Mouse (Mus musculus) gastrocnemius, adult 8-10 months (tissue): Measurements from ENCODE around the gene Hist1h1a. TPM values are rescaled to one million over a fixed set of nuclear protein-coding genes. Genes with fewer than 3 reads are reported as not detected.
"Not testable (repeated sequence)": the region's sequence is repeated elsewhere in the genome, so short reads cannot be mapped to it uniquely, and the experiment has no call there.

Experiments
- DNase-seq, 2 experiments: peaks; one replicate each; pipeline ENCODE4 v3.0.0; 2022; ENCODE audit warnings: low spot score in 2 of 2
- total RNA-seq, 4 experiments: library from RNA; stranded (reverse); gene quantifications; 2 replicates each; pipeline ENCODE4 v1.2.4; 2022

Hist1h1a gene
- 1 to 10 TPM in 1 of 4 experiments, under 1 TPM in 3; 0.46 to 1.1 (median 0.78) TPM for total RNA-seq

DNA sequence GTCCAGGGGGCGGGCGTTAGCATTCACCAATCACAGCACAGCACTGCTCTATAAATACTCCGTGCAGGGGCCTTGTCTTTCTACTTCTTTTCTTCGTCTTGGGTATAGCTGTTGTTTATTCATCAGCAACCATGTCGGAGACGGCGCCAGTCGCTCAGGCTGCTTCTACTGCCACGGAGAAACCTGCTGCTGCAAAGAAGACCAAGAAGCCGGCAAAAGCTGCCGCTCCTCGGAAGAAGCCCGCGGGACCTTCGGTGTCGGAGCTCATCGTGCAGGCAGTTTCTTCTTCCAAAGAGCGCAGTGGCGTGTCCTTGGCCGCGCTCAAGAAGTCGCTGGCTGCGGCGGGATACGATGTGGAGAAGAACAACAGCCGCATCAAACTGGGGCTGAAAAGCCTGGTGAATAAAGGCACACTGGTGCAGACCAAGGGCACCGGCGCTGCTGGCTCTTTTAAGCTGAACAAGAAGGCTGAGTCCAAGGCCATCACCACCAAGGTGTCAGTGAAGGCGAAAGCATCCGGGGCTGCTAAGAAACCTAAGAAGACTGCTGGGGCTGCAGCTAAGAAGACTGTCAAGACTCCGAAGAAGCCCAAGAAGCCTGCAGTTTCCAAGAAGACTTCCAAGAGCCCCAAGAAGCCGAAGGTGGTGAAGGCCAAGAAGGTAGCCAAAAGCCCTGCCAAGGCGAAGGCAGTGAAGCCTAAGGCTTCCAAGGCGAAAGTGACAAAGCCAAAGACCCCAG is at the start of gene Hist1h1a:
TSS of gene Hist1h1a (plus strand) at position 81 of the 738 bp plus-strand sequence.
- DNase-seq: peak; percentile 40 to 51

DNA sequence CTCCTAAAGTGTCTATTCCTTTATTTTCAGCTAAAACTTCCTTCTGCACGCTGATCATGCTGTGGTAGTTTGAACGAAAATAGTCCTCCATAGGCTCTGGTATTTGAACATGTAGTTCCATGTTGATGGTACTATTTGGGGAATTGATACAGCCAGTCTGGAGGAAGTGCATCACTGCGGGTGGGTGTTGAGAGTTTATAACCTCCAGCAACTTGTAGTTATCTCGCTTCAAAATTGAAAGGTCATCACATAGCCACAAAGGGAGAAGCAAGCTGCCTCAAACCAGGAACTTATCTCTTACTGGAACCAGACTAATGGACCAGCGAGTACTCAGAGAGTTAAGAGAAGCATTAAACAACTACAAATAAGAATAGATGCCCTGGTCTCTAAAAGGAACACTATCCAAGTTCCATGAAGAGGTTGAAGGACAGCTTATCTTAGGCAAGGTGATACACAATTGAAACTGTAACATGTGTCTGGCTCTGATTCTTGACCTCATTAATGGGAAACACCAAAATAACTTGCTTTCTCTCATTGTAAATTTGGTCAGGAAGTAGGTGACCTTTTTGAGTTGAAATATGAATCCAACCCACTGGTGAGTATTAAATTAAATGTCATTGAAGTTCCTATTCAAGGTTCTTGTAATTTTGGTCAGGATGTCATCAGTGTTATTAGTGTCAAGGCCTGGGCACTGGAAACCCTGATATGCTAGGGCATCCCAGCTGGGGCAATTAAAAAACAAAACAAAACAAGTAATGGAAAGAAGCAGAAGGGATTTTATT is 47.0 kb upstream of the Hist1h1a start:
- DNase-seq: no peak

DNA sequence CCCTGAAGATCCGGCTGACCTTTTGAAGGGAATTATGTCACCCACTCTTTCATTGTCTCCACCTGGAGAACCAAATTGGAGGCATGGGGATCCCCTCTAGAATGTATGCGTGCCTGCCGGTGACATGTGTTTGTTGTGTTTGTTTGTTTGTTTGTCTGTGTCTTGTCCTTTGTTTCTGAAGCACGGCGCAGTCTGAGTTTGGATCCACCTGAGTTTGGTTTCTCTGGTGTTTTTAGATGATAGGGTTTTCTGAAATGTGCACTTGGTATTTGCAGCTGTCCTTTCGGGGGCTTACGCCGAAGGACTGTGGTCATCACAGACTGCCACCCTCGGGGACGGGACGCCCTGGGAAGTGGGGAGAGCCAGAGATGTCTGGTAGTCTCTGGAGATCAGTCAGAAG is 46.3 kb upstream of the Hist1h1a start:
- no peak for DNase-seq

DNA sequence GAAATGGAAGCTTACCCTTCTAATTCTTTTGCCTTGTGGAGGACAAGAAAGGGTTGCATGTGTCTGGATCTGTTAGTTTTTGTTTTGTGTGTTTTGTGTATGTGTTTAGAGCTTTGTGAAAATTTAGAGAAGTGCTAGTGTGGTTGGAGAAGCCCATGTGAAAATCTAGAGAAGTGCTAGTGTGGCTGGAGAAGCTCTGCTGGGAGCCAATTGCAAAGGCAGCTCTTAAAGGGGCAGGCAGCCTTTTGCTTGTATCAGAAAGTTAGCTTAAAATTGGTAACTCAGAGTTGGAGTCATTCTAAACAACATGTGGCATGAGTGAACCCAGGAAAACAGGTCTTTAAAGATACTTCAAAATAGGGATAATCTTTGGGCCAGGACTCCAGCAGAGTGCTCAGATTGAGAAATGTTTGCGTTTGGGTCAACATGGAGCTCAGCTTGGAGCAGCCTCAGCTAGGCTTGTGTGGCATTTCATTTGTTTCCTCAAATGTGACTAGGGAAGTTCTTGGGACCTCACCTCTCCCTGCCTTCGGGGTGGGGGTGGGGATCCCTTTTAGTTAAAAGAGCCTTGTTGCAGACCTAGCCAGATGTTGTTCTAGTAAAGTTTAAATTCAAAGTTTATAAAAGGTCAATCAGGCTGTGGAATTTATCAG is 45.7 kb upstream of the Hist1h1a start:
- not testable (repeated sequence) for DNase-seq

DNA sequence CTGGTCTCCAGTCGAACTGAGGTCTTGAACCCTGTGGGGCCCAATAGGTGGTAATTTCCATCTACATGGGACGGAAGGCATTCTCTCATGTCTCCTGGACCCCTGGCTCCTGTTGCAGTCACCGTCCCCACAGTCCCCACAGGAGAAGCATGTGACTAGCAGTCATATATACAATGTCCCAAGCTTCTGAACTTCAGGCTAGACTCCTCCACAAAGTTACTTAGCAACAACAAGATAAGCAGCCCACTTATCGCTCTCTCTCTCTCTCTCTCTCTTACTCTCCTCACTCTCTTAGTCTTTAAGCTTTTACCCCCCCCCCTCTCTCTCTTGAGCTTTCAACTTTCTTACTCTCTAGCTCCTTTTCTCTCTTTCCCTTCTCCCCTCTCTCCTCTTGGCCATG is 39.2 kb upstream of the Hist1h1a start:
- no peak for DNase-seq

DNA sequence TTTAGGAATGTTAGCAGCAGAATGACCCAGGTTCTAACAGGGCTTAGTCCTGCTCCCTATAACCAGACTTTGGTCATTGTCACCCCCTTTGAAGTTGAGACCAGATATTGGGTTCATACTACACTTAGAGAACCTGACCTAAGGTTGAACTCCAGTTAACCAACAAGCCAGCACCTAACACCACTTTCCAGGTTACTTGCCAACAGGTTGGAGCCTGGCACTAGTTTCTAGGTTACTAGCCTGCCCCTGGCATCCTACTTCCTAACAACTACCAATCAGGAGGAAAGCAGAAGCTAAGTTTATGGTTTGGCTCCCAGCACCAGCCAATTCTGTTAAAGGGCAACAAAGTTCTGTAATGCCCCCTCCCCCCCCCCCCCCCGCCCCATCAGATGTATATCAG is 38.3 kb upstream of the Hist1h1a start:
- DNase-seq: no peak

DNA sequence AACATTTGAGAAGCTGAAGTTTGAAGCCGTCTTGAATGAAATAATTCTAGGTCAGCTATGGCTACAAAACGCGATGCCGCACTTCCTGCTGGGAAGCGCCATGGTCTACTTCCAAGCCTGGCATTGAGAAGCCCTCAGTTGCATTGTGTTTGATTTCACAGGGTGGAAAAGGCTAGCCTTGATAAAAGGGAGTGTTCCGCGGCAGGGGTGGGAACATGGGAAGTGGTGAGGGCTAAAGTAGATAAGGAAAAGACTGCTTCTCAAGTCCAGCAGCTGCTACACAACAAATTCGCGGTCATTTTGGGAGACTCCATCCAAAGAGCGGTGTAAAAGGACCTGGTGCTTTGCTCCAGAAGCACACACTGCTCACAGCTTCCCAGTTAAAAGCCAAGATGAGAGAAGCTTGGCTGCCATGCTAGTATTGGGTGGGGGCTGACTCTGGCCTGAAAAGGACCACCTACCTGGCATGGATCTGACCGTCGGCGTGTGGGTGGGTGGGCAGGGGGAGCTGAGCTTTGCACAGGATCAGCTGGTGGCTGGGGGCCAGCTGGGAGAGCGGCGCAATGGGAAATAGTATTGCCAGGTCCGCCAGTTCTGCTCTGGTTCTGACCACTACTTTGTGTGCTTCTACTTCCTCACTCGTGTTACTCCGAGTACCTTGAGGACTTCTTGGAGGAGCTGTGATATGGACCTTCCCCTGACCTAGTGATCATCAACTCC is 34.8 kb upstream of the Hist1h1a start:
- no peak for DNase-seq

DNA sequence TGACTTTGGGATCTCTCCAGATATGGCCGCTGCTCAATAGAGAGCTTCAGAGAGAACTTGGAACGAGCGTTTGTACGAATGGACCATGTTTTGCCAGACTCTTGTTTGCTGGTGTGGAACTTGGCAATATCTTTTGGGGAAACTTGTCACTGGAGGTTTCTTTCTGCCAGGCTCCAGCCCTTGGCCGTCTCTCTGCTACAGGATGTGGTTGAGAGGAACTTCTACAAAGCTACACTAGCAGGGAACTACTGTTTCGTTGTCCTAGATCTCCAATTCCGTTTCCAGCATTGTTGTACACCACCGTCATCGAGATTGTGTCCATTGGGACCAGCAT is 34.3 kb upstream of the Hist1h1a start:
- DNase-seq: no peak

DNA sequence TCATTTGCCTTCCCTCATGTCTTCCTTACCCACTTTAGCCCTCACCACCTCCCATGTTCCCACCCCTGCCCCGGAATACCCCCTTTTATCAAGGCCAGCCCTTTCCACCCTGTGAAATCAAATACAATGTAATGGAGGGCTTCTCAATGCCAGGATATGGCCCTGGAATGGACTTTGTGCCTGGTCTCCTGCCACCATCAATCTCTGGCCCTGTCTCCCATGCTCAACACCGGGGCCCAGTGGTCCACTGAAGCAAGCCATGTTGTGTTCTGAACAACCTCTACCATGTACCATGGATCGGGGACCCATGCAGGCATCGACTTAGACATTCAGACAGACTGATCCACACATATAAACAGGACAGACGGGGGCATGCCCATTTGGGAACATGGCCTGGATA is 33.8 kb upstream of the Hist1h1a start:
- no peak for DNase-seq

DNA sequence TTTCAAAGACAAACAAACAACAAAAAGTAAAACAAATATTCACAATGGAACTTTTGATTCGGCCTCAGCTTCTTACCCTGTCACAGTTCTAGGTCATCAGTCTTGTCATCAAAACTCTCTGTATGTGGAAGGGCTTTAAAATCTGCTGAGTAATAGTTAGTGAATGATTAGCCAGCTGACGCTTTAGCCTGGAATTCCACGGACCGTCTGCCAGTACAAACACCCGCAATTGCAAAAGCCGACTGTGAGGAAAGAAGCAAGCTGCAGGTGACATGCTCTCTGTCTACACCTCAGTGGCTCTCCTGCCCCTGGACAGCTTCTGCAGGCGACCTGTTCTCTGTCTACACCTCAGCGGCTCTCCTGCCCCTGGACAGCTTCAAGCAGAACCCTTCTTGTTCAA is 33.0 kb upstream of the Hist1h1a start:
- no peak for DNase-seq

DNA sequence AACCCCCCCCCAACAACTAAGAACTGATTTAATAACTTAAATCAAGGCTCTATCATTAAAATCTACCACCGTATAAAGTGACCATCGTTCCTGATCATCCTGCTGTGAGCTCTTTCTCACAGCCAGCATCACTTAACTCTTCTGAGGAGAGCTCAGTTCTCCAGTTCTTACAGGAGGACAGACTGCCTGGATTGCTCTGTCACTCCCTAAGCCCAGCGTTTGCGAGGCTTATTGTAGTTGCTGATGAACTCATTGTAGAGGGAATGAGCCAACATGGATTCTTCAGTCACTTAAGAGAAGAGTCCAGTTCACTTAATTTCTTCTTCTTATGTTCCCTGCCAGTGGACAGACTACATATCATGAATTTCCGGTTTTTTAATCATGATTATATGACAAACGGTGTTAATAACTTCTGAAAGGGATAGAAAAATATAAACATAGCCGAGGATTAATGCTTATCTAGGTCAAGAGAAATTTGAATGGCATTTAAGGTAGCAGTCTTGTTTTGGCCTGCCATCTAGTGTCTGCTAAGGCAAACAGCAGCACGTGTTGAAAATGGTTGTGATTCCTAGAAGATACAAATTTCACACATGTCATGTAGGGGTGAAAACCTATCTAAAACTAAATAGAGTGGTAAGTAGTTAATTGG is 31.2 kb upstream of the Hist1h1a start:
- no peak for DNase-seq

DNA sequence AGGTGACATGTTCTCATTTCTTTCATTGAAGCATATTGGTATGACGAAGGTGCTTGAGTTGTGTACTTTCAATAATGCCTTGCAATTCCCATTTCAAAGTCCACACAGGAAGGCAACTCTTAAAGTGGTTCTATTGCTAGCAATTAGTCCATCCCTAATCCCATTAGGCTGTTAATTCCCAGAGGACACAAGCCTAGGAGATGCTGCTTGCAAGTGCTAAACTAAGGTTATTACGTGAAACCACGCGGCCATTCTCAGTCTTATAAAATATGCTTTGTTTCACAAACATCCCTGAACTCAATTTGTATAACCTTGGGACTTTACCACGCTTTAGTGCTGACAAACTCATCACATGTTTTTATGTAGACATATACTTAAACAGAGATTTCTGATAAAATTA is 26.4 kb upstream of the Hist1h1a start:
- no peak for DNase-seq

DNA sequence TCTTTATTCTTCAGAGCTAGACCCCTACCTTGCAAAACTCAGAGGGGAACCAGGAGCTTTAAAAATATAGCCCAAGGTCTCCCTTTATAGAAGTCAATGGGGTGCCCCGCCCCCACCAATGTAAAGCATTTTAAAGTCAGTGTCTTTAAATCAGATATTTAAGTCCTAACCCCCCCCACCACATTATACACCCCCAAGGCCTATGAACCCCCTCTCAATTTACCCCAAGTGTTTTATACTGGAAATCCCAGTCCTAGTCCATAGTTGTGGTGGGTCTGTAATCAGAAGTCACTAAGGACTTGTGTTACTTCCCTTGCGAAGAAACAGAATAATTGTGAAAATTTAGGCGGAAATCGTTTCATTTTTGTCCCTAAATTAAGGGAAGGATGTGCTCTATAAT is 25.4 kb upstream of the Hist1h1a start:
- DNase-seq: no peak

DNA sequence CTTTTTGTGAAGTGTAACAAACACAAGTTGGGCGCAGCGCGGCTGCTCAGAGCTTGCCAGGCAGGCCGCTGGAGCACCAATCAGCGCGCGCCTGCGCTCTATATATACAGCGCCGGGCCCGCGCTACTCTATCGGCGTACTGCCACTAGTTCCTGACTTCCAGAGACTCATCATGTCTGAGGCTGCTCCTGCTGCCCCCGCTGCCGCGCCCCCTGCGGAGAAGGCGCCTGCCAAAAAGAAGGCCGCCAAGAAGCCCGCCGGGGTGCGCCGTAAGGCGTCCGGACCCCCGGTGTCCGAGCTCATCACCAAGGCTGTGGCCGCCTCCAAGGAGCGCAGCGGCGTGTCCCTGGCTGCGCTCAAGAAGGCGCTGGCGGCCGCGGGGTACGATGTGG is 24.8 kb upstream of the Hist1h1a start, which contains the start of gene Hist1h1c:
TSS of gene Hist1h1c (plus strand) at position 132 of the 392 bp plus-strand sequence.
- peak; percentile 83 to 87 for DNase-seq

DNA sequence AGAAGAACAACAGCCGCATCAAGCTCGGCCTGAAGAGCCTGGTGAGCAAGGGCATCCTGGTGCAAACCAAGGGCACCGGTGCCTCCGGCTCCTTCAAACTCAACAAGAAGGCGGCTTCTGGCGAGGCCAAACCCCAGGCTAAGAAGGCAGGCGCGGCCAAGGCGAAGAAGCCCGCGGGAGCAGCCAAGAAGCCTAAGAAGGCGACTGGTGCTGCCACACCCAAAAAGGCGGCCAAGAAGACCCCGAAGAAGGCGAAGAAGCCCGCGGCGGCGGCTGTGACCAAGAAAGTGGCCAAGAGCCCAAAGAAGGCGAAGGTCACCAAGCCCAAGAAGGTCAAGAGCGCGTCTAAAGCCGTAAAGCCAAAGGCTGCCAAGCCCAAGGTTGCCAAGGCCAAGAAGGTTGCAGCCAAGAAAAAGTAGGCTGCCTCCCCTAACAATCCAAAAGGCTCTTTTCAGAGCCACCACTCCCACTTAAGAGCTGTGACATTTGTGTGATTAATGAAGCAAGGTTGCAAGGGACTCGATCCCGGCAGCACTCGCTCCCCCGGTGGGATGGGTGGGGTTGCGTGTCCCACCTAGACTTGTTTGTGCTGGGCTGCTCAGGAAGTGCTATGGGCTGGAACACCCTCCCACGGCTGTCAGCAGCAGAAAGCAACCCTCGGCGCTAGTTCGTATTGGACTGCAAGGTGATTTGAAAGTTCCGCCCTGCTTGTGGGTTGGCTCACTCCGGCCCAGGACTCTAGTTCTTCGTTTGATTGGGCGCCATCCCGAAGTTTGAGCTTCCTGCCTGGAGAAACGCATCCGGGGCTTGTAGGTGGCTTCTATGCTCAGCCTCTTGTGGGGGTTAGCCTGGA is 24.2 kb upstream of the Hist1h1a start:
- peak; percentile 91 to 93 for DNase-seq

DNA sequence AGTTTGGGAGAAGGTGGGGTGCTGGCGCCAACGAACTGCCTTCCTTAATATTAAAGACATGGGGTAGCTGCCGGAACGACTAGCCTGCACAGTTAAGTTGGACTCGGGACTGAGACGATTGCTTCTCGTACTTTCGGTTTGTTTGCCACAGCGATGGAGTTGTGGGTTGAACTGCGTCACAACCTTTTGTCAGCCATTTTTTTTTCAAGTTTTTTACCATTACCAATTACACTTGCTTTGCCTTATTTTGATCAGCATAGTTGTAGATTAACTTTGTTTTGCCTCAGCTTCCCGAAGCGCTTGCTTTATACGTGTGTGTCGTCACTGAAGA is 23.6 kb upstream of the Hist1h1a start:
- no peak for DNase-seq

DNA sequence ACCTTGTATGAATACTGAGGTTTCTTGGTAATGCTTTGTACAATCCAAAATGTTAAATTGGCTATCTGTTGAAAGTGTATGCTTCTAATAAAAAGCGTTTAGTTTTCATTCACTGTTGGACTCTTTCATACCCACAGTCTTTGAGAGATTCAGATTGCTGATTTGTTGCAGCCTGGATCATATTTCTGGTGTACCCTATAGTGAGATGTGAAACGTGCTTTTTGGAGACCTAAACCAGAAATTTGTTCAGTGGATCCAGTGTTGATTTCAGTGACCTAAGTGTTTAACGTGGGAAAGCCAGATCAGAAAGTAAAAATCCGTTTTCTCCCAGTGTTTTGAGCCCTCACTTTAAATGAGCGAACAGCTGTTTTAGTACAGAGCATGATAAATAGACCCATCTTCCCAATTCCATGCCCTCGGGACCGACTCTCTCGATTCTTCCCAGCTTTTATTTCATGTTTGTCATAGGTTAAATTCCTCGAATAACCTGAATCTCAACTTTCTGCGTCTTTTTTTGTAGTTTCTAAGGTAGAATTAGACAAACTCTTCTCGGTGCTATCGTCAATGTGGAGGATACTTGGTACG is 23.1 kb upstream of the Hist1h1a start:
- no peak for DNase-seq

DNA sequence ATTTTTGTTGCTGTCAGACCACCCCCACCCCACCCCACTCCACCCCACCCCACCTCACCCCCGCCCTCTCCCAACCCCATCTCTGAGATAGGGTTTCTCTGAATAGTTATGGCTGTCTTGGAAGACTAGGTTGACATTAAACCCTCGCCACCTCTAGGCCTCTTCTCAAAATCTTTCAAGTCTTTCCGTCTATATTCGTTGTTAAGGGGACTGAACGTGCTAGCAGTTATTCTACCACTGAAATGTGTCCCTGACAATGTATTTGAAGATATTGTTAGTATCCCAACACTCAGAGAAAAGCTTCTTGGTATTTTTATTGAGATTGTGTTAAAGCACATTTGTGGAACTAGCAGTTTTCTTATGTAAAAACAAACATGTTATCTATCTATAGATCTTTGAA is 22.6 kb upstream of the Hist1h1a start:
- DNase-seq: no peak

DNA sequence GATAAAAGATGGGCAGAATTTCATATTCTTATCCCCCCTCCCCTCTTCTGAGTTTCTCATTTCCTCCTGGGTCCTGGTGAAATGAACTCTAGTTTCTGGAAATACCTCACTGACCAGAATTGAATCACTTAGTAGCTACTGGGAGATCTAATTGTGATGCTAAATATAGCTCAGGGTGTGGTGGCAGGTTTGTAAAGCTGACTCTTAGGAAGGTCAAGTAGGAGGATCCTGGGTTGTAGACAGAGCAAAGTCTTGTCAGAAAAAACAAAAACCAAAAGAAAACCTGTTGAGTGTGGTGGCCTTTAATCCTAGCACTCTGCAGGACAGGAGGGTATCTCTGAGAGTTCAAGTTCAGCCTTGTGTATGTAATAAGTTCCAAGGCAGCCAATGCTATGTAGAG is 21.5 kb upstream of the Hist1h1a start:
- DNase-seq: no peak

DNA sequence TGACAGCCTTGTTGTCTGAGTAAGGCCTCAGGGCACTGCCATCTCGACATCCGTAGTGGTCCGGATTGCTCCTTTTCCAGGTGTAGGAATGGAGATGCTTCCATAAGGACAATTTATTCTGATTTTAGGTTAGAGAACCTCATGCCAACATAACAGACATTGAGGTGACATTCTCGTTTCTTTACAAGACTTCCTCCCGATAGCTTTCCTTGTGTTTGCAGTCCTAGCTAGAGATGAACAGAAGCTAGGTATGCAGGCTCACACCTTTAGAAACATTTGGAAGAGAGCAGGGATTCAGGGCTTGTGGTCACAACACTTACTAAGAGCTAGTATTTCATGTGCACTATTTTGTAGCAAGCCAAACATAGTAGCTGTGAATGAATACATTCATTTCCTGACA is 20.3 kb upstream of the Hist1h1a start:
- no peak for DNase-seq
